Mouse (Mus musculus) heart, embryonic 10.5 days (tissue): ENCODE data around the gene Bdkrb1. TPM values are rescaled to one million over a fixed set of nuclear protein-coding genes. Genes with fewer than 3 reads are reported as not detected.
A peak's percentile ranks its signal among the peaks of the same experiment; 100 is the strongest.

Experiments
- DNase-seq: peaks from one replicate; pipeline ENCODE4 v3.0.0-alpha.2; 2017; ENCODE audit warnings: low spot score
- H3K27ac ChIP-seq: fragments of 300-500 bp; sonication (generic); 2 replicates; pipeline ENCODE4 v1.5.1; 2016; ENCODE audit warnings: mild to moderate bottlenecking
- H3K27me3 ChIP-seq: fragments of 300-500 bp; sonication (generic); 2 replicates; pipeline ENCODE4 v1.6.1; 2016; ENCODE audit warnings: mild to moderate bottlenecking; ENCODE audit not compliant: poor library complexity, insufficient read depth, severe bottlenecking
- H3K36me3 ChIP-seq: fragments of 300-500 bp; sonication (generic); 2 replicates; pipeline ENCODE4 v1.6.1; 2016; ENCODE audit warnings: mild to moderate bottlenecking, moderate library complexity
- H3K4me1 ChIP-seq: fragments of 300-500 bp; sonication (generic); 2 replicates; pipeline ENCODE4 v1.6.1; 2016; ENCODE audit warnings: mild to moderate bottlenecking
- H3K4me3 ChIP-seq: fragments of 300-500 bp; sonication (generic); 2 replicates; pipeline ENCODE4 v1.5.1; 2016; ENCODE audit warnings: mild to moderate bottlenecking, moderate library complexity
- H3K9me3 ChIP-seq: fragments of 300-500 bp; sonication (generic); 2 replicates; pipeline ENCODE4 v1.6.1; 2016; ENCODE audit warnings: mild to moderate bottlenecking, moderate library complexity
- WGBS: fragments of 180-500 bp; shearing (Covaris S2); methylation state at CpG from one replicate; pipeline ENCODE4 v1.1.7; 2016; 5-methylcytosine and 5-hydroxymethylcytosine counted together
- polyA plus RNA-seq: library from polyadenylated mRNA; unstranded; fragments of >200 nt; fragmentation: Nextera tagmentation; extraction: Ambion mirVana; gene quantifications from 2 replicates; pipeline ENCODE4 v1.2.1, GENCODE M21; 2016

Bdkrb1 gene
- polyA plus RNA-seq, 1 experiment from 2014 or later: not detected

- peaks cover 14% of the 10 kb centered on the region; the same call in 1 of the 2 replicates for H3K4me1 ChIP-seq
- 31% methylated on average over 8 of the region's 8 CpGs for WGBS
- H3K4me3 ChIP-seq: no peak overlapping the region
- no peaks in the 10 kb centered on the region for H3K36me3 ChIP-seq
- H3K27me3 ChIP-seq: no peaks in the 10 kb centered on the region
- H3K9me3 ChIP-seq: no peaks in the 10 kb centered on the region
- no peak for DNase-seq
- H3K27ac ChIP-seq: no peak overlapping the region
Measured at GRCm38 (mm10) chr12:105605212-105605611, 2.3 kb downstream of the Bdkrb1 start.

DNA sequence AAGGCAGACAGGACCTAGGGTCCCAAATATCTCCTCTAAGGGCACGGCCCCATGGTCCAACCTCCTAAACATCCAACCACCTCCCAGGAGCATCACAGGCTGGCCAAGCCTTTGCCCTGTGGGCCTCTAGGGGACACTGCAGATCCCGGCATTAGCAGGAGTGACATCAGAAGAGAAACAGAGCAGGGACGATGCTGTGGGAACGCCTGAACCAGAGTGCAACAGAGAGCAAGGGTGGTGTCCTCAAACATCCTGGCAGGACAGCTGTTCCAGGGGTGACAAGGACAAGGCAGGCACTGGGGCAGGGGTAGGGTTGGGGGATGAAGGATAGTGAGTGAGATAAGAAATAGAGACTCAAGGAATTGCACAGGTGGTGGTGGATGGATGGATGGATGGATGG, 4.0 kb downstream of the Bdkrb1 start:
- Histone ChIP-seq H3K4me3 (no peak overlapping the region), H3K36me3 (no peaks in the 10 kb centered on the region), H3K27me3 (no peaks in the 10 kb centered on the region), H3K27ac (no peak overlapping the region), H3K9me3 (no peaks in the 10 kb centered on the region), H3K4me1 (peaks cover 7% of the 10 kb centered on the region; the same call in 1 of the 2 replicates)
- DNase-seq: no peak
- WGBS: 77% methylated on average over 4 of the region's 4 CpGs

GRCm38 (mm10) chr12:105611045-105611444, 8.2 kb downstream of the Bdkrb1 start:
- Histone ChIP-seq H3K27me3 (no peaks in the 10 kb centered on the region), H3K4me1 (peaks cover 13% of the 10 kb centered on the region), H3K4me3 (no peak overlapping the region), H3K9me3 (no peaks in the 10 kb centered on the region), H3K27ac (no peak overlapping the region), H3K36me3 (peaks cover 7% of the 10 kb centered on the region)
- DNase-seq: no peak
- 83% methylated on average over 2 of the region's 2 CpGs for WGBS

- Histone ChIP-seq H3K4me1 (peaks cover 13% of the 10 kb centered on the region), H3K27me3 (no peaks in the 10 kb centered on the region), H3K27ac (no peak overlapping the region; the same call in 1 of the 2 replicates), H3K36me3 (peaks cover 14% of the 10 kb centered on the region), H3K4me3 (no peak overlapping the region), H3K9me3 (no peaks in the 10 kb centered on the region)
- DNase-seq: peak; percentile 88
- 24% methylated on average over 7 of the region's 7 CpGs for WGBS
Measured at GRCm38 (mm10) chr12:105611748-105612147, 8.9 kb downstream of the Bdkrb1 start.

DNA sequence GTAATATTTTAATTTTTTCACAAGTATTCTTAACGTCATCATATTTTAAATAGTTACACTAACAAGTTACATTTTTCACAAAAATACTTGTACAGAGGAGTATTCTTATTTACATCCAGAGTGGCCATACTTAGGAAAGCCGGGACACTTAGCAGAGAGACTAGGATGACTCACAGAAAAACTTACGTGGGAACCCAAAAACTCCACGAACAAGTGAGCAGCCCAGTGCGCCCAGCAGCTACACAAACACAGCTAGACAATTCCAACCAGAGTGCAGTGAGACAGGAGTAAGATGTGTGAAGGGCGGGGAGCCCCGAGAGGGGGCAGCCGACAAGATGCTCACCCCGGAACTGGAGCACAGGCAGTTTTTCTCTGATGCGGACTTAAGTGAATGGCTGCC, 10.7 kb downstream of the Bdkrb1 start:
- peaks cover 13% of the 10 kb centered on the region for H3K4me1 ChIP-seq
- no peaks in the 10 kb centered on the region for H3K27me3 ChIP-seq
- no peak overlapping the region for H3K27ac ChIP-seq
- peaks cover 32% of the 10 kb centered on the region for H3K36me3 ChIP-seq
- H3K4me3 ChIP-seq: no peak overlapping the region
- no peaks in the 10 kb centered on the region for H3K9me3 ChIP-seq
- no peak for DNase-seq
- WGBS: 88% methylated on average over 10 of the region's 10 CpGs

DNA sequence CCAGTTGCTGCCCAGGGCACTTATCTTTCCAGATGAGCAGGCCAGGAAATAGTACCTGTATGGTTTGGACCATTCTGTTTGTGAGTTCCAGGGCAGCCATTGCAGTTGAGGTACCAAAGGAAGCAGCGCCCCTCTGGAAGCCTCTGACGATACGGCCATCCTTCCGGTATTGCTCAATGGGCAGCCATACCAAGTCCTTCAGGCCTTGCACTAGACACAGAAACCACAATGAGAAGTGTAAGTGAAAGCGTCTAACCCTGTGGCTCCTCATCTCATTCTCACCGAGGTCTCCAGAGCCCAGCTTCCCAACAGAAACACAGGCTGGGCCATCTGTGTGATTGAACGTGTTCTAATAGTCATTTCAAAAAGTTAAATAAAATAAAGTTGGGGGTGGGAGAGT, 19.2 kb downstream of the Bdkrb1 start:
- WGBS: 93% methylated on average over 7 of the region's 7 CpGs

DNA sequence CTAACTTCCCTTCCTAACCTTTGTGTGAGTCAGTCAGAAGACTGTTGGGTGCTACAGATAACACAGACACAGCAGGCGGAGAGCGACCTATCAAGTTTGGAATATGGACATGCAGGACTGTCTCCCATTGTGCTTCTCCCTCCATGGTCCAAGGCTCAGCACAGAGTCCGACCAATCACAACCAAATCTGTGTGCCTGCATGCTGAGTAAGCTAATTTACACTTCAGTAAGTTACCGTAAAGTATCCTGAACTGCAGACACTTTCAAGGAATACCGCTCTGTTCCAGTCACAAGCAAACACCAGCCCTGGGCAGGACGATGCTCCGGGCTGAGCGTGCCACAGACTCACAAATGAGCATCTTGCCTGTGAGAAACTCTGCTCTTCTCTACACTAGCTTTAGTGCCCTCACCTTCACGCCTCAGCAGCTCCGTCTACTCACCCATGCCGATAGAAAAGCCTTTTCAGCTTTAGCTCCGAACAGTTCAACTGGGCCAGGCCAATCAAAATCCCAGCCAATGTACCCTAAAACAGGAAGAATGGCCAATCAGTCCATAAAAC, 20.2 kb downstream of the Bdkrb1 start:
- no peak for DNase-seq

More for the DNA sequence above, 19.2 kb downstream of the Bdkrb1 start:
- Histone ChIP-seq H3K36me3 (peaks cover 78% of the 10 kb centered on the region), H3K9me3 (no peaks in the 10 kb centered on the region), H3K4me1 (no peaks in the 10 kb centered on the region), H3K27ac (no peak overlapping the region), H3K4me3 (no peak overlapping the region), H3K27me3 (no peaks in the 10 kb centered on the region)
- no peak for DNase-seq

DNA sequence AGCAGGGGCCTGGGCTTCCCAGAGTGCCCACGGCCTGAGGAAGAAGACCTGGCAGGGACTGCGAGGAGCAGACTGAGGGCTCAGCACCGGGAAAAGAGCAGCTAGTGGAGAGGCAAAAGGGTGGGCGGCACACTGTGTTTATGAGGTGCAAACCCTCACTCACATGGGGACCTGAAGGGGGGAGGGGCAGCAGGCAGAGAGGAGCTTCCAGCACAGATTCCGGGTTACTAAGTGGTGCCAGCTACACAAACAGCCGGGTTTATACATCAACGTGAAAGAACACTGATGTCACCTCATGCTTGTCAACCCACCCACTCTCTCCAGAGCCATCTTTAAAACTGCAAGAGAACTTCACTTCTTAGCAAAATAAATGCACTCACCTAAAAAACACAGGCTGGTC, 22.9 kb downstream of the Bdkrb1 start:
- DNase-seq: no peak
- H3K27me3 ChIP-seq: no peaks in the 10 kb centered on the region
- H3K4me1 ChIP-seq: no peaks in the 10 kb centered on the region
- H3K9me3 ChIP-seq: no peaks in the 10 kb centered on the region
- H3K27ac ChIP-seq: no peak overlapping the region
- no peak overlapping the region for H3K4me3 ChIP-seq
- peaks cover 66% of the 10 kb centered on the region for H3K36me3 ChIP-seq
- WGBS: 73% methylated on average over 7 of the region's 7 CpGs

More for the DNA sequence above, 20.2 kb downstream of the Bdkrb1 start:
- Histone ChIP-seq H3K9me3 (no peaks in the 10 kb centered on the region), H3K27ac (no peak overlapping the region), H3K4me1 (no peaks in the 10 kb centered on the region), H3K36me3 (peaks cover 76% of the 10 kb centered on the region), H3K4me3 (no peak overlapping the region), H3K27me3 (no peaks in the 10 kb centered on the region)
- WGBS: 89% methylated on average over 12 of the region's 12 CpGs

GRCm38 (mm10) chr12:105634374-105635067, 31.6 kb downstream of the Bdkrb1 start:
- 94% methylated on average over 13 of the region's 13 CpGs for WGBS
- no peak overlapping the region for H3K27ac ChIP-seq
- H3K9me3 ChIP-seq: no peaks in the 10 kb centered on the region
- H3K4me1 ChIP-seq: no peaks in the 10 kb centered on the region; the same call in 1 of the 2 replicates
- DNase-seq: no peak
- H3K36me3 ChIP-seq: peaks cover 85% of the 10 kb centered on the region
- H3K27me3 ChIP-seq: no peaks in the 10 kb centered on the region
- H3K4me3 ChIP-seq: no peak overlapping the region

GRCm38 (mm10) chr12:105636551-105636950, 33.7 kb downstream of the Bdkrb1 start:
- Histone ChIP-seq H3K4me3 (no peak overlapping the region), H3K27ac (no peak overlapping the region), H3K4me1 (no peaks in the 10 kb centered on the region; the same call in 1 of the 2 replicates), H3K9me3 (no peaks in the 10 kb centered on the region), H3K27me3 (no peaks in the 10 kb centered on the region), H3K36me3 (peaks cover 97% of the 10 kb centered on the region)
- WGBS: 93% methylated on average over 9 of the region's 9 CpGs
- DNase-seq: no peak

GRCm38 (mm10) chr12:105637554-105637953, 34.7 kb downstream of the Bdkrb1 start:
- Histone ChIP-seq H3K4me3 (no peak overlapping the region), H3K36me3 (peaks cover 99% of the 10 kb centered on the region), H3K9me3 (no peaks in the 10 kb centered on the region), H3K27me3 (no peaks in the 10 kb centered on the region), H3K4me1 (no peaks in the 10 kb centered on the region; the same call in 1 of the 2 replicates), H3K27ac (no peak overlapping the region)
- 78% methylated on average over 4 of the region's 4 CpGs for WGBS
- no peak for DNase-seq

DNA sequence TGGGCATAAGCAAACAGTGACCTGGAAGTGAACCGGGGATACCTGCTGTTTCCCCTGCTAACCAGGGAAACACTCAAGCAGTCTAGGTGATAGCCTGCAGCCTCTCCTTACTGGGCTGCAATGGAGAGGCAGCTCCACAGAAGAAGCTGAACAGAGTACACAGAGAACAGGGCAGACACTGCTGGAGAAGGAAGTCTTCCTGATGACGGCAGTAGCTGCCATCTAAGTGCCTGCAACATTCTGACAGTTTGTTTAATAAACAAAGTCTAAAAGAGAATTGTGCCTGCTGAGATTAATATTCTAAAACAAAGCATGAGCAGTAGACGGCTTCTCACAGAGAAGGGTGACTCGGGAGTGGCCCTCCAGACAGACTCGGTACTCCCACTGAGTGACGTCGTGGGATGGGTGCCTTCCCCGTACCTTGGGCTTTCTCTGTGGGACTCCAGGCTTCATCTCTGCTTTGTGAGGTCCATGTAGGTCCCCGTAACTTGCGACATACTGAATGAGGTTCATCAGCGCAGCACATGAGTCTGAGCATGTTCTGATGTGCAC, 40.0 kb downstream of the Bdkrb1 start:
- Histone ChIP-seq H3K36me3 (peaks cover 99% of the 10 kb centered on the region), H3K27me3 (no peaks in the 10 kb centered on the region), H3K4me3 (no peak overlapping the region), H3K27ac (no peak overlapping the region), H3K9me3 (no peaks in the 10 kb centered on the region), H3K4me1 (no peaks in the 10 kb centered on the region)
- no peak for DNase-seq
- WGBS: 92% methylated on average over 11 of the region's 11 CpGs
